Mouse (Mus musculus) layer of hippocampus, adult 9-10 months (tissue): ENCODE data around the gene Ahsa2.
A peak's percentile ranks its signal among the peaks of the same experiment; 100 is the strongest.
"Not testable (repeated sequence)": the region's sequence is repeated elsewhere in the genome, so short reads cannot be mapped to it uniquely, and the experiment has no call there.

Experiments used
- DNase-seq: peaks from one replicate; pipeline ENCODE4 v3.0.0; 2022; ENCODE audit warnings: low spot score

Ahsa2 gene

GRCm38 (mm10) chr11:23497718-23498509 lies at the start of gene Ahsa2:
Gene Ahsa2, minus strand, starts transcription at chr11:23498030.
- DNase-seq, result peak; percentile 84

GRCm38 (mm10) chr11:23537446-23537845 lies 39.6 kb upstream of the Ahsa2 start:
- DNase-seq, result no peak

GRCm38 (mm10) chr11:23520473-23521205 lies 22.8 kb upstream of the Ahsa2 start, which contains the start of gene 1700093K21Rik:
Gene 1700093K21Rik, minus strand, starts transcription at chr11:23521155.
- peak; percentile 24 for DNase-seq

GRCm38 (mm10) chr11:23518981-23519380 lies 21.2 kb upstream of the Ahsa2 start:
- DNase-seq, result no peak

GRCm38 (mm10) chr11:23515315-23515714 lies 17.5 kb upstream of the Ahsa2 start:
- DNase-seq, result no peak

- DNase-seq, result not testable (repeated sequence)
Measured at GRCm38 (mm10) chr11:23514785-23515184, 17.0 kb upstream of the Ahsa2 start.

- not testable (repeated sequence) for DNase-seq
Measured at GRCm38 (mm10) chr11:23504801-23505200, 7.0 kb upstream of the Ahsa2 start.

GRCm38 (mm10) chr11:23498609-23499008 lies 779 bp upstream of the Ahsa2 start:
- no peak for DNase-seq

- no peak for DNase-seq
Measured at GRCm38 (mm10) chr11:23497335-23497717, 504 bp downstream of the Ahsa2 start.

- no peak for DNase-seq
Measured at GRCm38 (mm10) chr11:23496661-23497060, 1.2 kb downstream of the Ahsa2 start.

- no peak for DNase-seq
Measured at GRCm38 (mm10) chr11:23495231-23495630, 2.6 kb downstream of the Ahsa2 start.

- no peak for DNase-seq
Measured at GRCm38 (mm10) chr11:23492048-23492790, 5.6 kb downstream of the Ahsa2 start.

GRCm38 (mm10) chr11:23489955-23490354 lies 7.9 kb downstream of the Ahsa2 start:
- DNase-seq, result no peak

GRCm38 (mm10) chr11:23465862-23466261 lies 32.0 kb downstream of the Ahsa2 start:
- not testable (repeated sequence) for DNase-seq
